Mouse (Mus musculus) Patski (cell line): ENCODE measurements around the gene Plpp7. TPM values are rescaled to one million over a fixed set of nuclear protein-coding genes. Genes with fewer than 3 reads are reported as not detected.

Experiments used
- ATAC-seq: fragments of 100-300 bp; one replicate; pipeline ENCODE4 v1.8.0; 2021
- CTCF ChIA-PET: fragments of 350-600 bp; sonication (Branson Sonifier 250); formaldehyde crosslinking; loops from one replicate; lab custom pipeline; 2022; ENCODE audit warnings: inconsistent platforms; lab: Charles Lee
- POLR2A ChIA-PET: fragments of 350-600 bp; sonication (Branson Sonifier 250); formaldehyde crosslinking; loops from one replicate; lab custom pipeline; 2022; ENCODE audit warnings: antibody characterized with exemption, inconsistent platforms; lab: Charles Lee
- DNase-seq: peaks from one replicate; pipeline ENCODE4 v3.0.0-alpha.2; 2011; ENCODE audit warnings: low read depth, low spot score
- H3K27me3 ChIP-seq: fragments of 371-371 bp; one replicate; pipeline ENCODE4 v1.5.1; 2021
- CTCF ChIP-seq: fragments of 100-300 bp; IDR thresholded peaks from one replicate; pipeline ENCODE4 v1.5.1; 2021
- in situ Hi-C: fragments of 300-500 bp; cut with MboI; formaldehyde crosslinking; loops from 3 replicates; pipeline ENCODE4 v1.11.1; 2018; ENCODE audit warnings: low pct_unique_long_range_greater_than_20kb, mixed read lengths
- polyA plus RNA-seq: library from polyadenylated mRNA; unstranded; gene quantifications from one replicate; pipeline ENCODE4 v1.2.3, GENCODE M21; 2021

Plpp7 gene
- polyA plus RNA-seq, 1 experiment from 2014 or later: 0.05 TPM

DNA sequence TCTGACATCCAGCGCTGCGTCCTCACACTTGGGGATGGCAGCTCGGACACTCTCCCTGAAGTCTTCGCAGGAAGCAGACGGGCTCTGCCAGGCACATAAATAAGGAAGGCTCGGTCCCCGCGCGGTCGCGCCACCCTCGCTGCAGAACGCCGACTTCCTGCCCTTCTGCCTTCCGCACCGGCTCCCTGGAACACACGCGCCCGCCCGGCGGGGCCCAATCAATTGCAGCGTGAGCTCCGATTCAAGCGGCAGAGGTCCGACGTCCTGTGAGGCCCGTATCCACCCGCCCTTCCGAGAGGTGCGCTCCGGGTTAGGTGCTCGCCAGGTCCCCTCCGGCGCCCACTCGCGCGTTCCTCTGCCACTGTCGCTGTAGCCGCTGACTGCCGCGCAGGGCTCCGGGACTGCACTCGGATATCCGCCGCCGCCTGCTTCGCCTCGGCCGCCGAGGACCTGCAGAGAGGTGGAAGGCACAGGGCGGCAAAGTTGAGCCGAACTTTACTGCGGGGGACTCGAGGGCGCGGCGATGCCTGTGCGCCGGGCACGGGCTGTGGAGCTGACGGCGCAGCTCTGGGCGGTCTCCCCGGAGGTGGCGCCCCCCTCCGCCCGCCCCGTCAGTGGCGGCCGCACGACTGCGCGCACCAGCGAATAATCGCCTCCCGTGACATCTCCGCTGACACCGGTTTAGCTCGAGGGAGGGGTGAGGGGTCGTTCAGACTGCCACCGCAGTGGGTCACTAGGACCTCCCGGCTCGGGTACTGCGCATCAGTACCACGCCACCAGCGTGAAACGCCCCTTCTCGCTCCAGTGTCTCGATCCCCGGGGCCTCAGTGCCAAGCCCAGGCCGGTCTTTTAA lies 11.9 kb upstream of the Plpp7 start:
- in situ Hi-C loops: no loop called here
- peaks cover 63% of the 10 kb centered on the region for H3K27me3 ChIP-seq
- ATAC-seq (no peak), DNase-seq (no peak)
- ChIA-PET POLR2A (interaction anchor here (0.6 kb wide), 1 partner anchor 153 kb away, joined by 3 read pairs; no protein-coding TSS in a partner anchor), CTCF (no interaction called here)
- no peak for TF ChIP-seq CTCF

DNA sequence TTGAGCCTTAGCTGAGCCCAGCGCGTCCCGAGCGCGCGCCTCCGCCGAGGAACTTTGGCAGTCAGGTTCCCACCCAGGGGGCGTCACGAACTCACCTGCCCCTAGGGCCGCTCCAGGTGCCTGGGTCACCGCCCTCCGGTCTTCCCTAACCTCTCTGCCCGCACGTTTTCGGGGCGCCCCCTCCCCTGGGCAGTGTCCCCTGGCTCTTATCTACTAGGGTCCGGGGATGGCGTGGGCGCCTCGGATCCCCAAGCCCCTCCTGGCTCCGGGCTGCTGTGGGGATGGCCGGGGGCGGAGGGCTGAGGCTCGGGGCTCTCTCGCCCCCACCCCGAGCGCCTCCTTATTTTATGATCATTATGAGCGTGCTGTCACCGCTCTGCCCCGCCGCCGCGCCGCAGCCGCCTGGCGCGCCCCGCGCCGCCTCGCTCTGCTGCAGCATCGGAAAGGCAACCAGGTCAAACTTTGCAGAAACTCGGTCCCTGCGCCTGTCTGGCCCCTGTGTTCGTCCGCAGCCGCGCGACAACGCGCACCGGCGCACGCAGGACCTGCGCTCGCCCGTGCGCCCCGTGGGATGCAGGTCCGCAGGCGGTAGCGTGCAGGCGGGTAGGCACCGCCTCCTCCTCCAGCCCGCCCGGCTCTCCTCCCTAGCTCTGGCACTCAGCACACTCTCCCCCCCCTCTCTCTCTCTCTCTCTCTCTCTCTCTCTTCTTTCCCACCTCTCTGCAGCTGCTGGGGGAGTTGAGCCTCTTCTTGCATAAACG lies 11.0 kb upstream of the Plpp7 start, which contains the start of gene Fam78a:
TSS of gene Fam78a (minus strand) at position 747 of the 761 bp plus-strand sequence.
- CTCF ChIA-PET: interaction anchor here (1.8 kb wide), 1 partner anchor 15 kb away, joined by 3 read pairs; no protein-coding TSS in a partner anchor
- DNase-seq (no peak), ATAC-seq (no peak)
- in situ Hi-C loops: no loop called here
- TF ChIP-seq CTCF: no peak
- POLR2A ChIA-PET: interaction anchor here (0.6 kb wide), 1 partner anchor 153 kb away, joined by 3 read pairs; no protein-coding TSS in a partner anchor
- H3K27me3 ChIP-seq: peaks cover 72% of the 10 kb centered on the region

DNA sequence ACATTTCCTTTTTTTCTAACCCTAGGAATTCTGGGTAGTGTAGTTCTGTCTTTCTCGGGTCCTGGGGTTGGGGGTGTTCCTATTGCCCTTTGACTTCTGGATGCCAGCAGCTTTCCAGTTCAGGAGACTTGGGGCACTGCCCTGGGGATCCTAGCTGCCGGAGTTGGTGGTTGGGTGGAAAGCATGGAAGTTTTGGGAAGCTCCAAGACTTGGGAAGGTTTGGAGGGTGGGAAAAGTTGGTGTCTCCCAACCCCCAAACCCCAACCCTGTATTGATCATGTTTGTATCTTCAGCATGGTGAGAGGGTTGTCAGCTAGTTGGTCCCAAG lies 10.5 kb upstream of the Plpp7 start:
- ChIA-PET CTCF (interaction anchor here (1.8 kb wide), 1 partner anchor 15 kb away, joined by 3 read pairs; no protein-coding TSS in a partner anchor), POLR2A (no interaction called here)
- DNase-seq: no peak
- peaks cover 76% of the 10 kb centered on the region for H3K27me3 ChIP-seq
- in situ Hi-C loops: no loop called here
- TF ChIP-seq CTCF: no peak
- ATAC-seq: no peak

DNA sequence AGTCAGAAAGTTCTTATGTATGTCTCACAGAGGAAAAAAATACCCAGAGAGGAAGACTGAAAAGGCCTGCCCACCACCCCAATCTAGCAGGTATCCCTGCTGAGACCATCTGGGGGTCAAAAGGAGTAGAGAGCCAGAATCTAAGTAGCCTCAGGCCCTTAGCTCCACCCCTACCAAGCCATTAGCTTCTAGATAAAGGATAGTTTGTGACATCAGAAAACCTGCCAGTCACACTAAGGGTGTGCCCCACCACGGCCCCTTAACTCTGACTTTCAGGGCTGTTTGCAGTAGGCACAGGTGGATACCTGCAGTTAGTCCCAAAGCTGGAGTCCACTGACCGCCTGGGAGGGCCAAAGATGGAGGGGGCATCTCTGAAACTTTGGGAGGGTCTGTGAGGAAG lies 10.1 kb upstream of the Plpp7 start:
- DNase-seq: no peak
- ChIA-PET CTCF (interaction anchor here (1.8 kb wide), 1 partner anchor 14 kb away, joined by 3 read pairs; no protein-coding TSS in a partner anchor), POLR2A (no interaction called here)
- TF ChIP-seq CTCF: no peak
- ATAC-seq: no peak
- H3K27me3 ChIP-seq: peaks cover 78% of the 10 kb centered on the region
- in situ Hi-C loops: no loop called here

DNA sequence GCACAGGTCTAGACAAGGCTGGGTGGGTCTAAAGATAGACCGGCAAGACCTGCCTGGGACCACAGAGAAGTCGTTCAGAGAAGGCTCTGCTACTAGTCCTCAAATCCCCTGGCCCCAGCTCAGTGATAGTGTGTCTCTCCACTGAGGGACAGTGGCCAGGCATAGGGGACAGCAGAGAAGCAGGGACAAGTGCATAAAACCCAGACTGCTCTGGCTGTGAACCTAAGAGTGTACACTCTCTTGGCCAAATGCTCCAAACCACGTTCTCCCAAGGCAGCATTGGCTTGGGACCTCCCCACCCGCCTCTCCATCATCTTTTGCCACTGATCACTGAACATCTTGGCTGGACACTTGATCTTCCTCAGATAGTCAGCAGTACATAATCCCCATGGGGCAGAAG lies 7.7 kb upstream of the Plpp7 start:
- ATAC-seq: no peak
- in situ Hi-C loops: no loop called here

DNA sequence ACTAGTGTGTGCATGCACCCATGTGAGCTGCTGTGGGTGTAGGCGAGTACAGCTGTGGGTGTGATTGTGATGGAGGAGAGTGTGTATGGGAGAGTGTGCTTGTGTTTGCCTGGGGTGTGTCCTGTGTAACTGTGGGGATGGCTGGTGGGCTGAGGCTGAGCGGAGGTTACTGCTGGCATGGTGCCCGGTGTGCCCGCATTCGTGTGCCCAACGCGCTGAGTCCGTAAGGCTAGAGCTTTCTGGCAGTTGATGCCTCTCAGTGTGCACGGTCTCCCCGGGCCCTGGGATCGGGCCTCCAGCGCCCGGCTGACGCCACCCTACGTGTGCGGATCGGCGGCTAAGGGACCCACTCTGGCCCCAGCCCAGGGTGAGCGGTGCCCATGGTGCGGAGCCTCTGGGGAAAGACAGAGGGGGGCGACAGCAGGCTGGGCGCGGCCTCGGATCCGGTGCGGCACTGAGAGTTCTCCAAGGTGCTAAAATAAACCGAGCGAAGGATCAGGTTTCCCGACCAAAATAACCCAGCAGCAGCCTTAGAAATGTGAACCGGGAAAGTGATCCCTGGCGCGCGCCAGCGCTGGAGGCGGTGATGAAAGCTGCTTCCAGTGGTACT lies 6.9 kb upstream of the Plpp7 start:
- no peak for ATAC-seq
- ChIA-PET CTCF (no interaction called here), POLR2A (no interaction called here)
- in situ Hi-C loops: no loop called here
- peaks cover 78% of the 10 kb centered on the region for H3K27me3 ChIP-seq
- DNase-seq: no peak
- TF ChIP-seq CTCF: no peak

More for the DNA sequence above, 7.7 kb upstream of the Plpp7 start:
- no peak for DNase-seq
- ChIA-PET POLR2A (no interaction called here), CTCF (interaction anchor here (0.6 kb wide), 1 partner anchor 11 kb away, joined by 4 read pairs; no protein-coding TSS in a partner anchor)
- peaks cover 85% of the 10 kb centered on the region for H3K27me3 ChIP-seq
- no peak for TF ChIP-seq CTCF

DNA sequence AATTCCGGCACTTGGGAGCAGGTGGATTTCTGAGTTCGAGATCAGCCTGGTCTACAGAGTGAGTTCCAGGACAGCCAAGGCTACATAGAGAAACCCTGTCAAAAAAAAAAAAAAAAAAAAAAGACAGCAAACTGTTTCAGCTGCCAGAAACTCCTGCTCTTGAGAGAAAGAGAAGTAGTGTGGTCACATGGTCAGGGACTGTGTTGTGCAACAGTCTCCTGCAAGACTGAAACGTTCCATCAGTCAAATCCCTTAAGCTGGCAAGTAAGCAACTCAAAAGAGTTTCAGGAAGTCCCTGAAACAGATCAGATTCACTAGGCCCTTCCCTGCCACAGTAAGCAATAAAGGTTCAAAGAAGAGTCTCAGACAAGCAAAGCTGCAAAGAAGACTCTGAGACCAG lies 5.7 kb upstream of the Plpp7 start:
- no peak for TF ChIP-seq CTCF
- peaks cover 76% of the 10 kb centered on the region for H3K27me3 ChIP-seq
- in situ Hi-C loops: no loop called here
- ATAC-seq: no peak
- no peak for DNase-seq
- ChIA-PET CTCF (no interaction called here), POLR2A (interaction anchor here (0.6 kb wide), 1 partner anchor 88 kb away, joined by 3 read pairs; no protein-coding TSS in a partner anchor)

DNA sequence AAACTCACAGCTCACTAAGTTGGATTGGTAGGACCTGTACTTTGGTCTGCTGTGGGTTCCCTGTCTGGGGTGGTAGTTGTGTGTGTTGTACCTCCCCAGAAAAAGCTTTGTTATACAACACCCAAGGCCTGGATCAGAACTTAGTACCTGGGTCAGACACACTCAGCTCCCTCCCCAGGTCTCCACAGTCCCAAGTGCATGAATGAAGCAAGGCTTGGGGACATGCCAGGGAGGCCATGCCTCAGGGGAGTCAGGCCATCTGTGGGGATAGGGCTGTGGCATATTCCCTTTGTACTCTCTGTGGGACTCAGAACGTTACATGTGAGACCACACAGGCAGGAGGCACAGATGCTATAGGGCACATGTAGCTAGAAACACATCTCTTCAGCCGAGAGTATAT lies 5.2 kb upstream of the Plpp7 start:
- TF ChIP-seq CTCF: no peak
- ChIA-PET CTCF (no interaction called here), POLR2A (interaction anchor here (0.6 kb wide), 1 partner anchor 89 kb away, joined by 3 read pairs; no protein-coding TSS in a partner anchor)
- no peak for DNase-seq
- in situ Hi-C loops: no loop called here
- H3K27me3 ChIP-seq: peaks cover 75% of the 10 kb centered on the region
- ATAC-seq: no peak

DNA sequence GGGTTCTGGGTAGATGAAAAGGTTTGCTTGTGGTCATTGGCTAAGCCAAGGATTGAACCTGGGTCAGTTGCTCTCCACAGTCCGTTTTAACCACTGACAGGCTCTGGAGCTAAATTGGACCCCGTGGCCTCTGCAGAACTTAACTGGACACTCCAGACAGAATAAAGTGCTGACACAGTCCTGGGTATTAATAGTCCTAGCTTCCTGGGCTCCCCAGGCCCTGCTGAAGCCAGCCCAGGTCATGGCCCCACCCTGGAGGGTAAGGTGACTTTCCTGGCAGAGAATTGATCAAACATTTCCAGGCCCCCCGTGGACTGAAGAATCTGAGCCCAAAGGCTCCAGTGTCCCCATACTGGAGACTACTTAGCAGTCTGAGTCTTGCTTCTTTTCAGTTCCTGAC lies 3.4 kb upstream of the Plpp7 start:
- ATAC-seq: no peak
- in situ Hi-C loops: no loop called here
- no peak for DNase-seq
- ChIA-PET POLR2A (no interaction called here), CTCF (no interaction called here)
- H3K27me3 ChIP-seq: peaks cover 69% of the 10 kb centered on the region
- no peak for TF ChIP-seq CTCF

DNA sequence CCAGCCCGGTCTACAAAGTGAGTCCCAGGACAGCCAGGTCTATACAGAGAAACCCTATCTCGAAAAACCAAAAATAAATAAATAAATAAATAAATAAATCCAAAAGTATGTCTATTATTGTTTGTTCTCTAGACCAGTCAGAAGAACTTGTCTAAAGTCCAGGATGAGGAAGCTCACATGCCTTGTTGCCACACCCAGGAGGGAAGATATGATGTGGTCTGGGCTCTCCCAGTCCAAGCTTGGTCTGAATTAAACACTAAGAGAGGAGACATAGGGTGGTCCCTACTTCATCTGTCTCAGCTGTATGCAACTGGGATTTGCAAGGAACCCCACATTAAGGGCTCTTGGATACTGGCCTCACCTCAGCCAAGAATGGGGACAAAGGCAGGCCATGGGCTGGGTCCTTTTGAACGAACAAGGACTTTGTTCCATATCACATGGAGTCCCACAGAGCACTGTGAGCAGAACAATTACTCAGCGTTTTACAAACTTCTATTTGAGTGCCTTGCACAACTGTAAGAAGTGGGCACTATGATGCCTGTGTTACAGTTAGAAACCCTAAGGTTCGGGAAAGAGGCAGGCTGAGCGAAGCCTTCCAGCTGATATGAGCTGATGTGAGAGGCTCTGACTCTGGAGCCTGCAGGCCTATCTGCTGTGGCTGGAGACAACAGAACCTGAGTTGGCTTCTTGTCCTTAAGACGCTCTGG lies 1.2 kb upstream of the Plpp7 start:
- ChIA-PET CTCF (no interaction called here), POLR2A (no interaction called here)
- no peak for ATAC-seq
- H3K27me3 ChIP-seq: peaks cover 55% of the 10 kb centered on the region
- DNase-seq: no peak
- in situ Hi-C loops: no loop called here
- TF ChIP-seq CTCF: no peak
